In genomic region chrX:36437932-36438331, GRCm38 (mm10) we compare ENCODE assay signal across 41 mouse cellular contexts. TPM values are rescaled to one million over a fixed set of nuclear protein-coding genes. Genes with fewer than 3 reads are reported as not detected.
"Had no signal": no experiment of that assay in that cellular context is flagged by ENCODE, and none has a peak within 500 bp of the region (broad histone marks: within the 10 kb centered on the region; RNA-seq: fewer than 3 reads in every experiment).

No protein-coding gene starts in this region.

- DNase-seq: gastrocnemius, adult 2 months; gastrocnemius, postnatal 10 days; gastrocnemius, postnatal 25 days; heart, adult 18-20 months; heart, postnatal 10 days; heart, postnatal 4 days; kidney, adult 11 months; kidney, adult 2 months; kidney, adult 9 months; kidney, postnatal 14 days; kidney, postnatal 36 days; layer of hippocampus, adult 9-11 months had no signal

- H3K27ac ChIP-seq: gastrocnemius, adult 2 months; heart, embryonic 10.5 days; hindbrain, embryonic 10.5 days; hindbrain, embryonic 12.5 days; hindbrain, embryonic 15.5 days; hindbrain, postnatal 0 days; kidney, embryonic 15.5 days; kidney, postnatal 0 days; limb, embryonic 13.5 days; limb, embryonic 15.5 days; liver, embryonic 14.5 days had no signal

- H3K36me3 ChIP-seq: heart, embryonic 10.5 days; heart, embryonic 12.5 days; hindbrain, embryonic 10.5 days; hindbrain, embryonic 12.5 days; hindbrain, embryonic 15.5 days; kidney, embryonic 15.5 days; limb, embryonic 13.5 days; limb, embryonic 15.5 days had no signal

- H3K27me3 ChIP-seq: heart, embryonic 12.5 days; hindbrain, embryonic 12.5 days; hindbrain, embryonic 15.5 days; kidney, embryonic 15.5 days; limb, embryonic 13.5 days; limb, embryonic 15.5 days had no signal

- H3K9me3 ChIP-seq: heart, embryonic 10.5 days; heart, embryonic 12.5 days; hindbrain, embryonic 10.5 days; hindbrain, embryonic 12.5 days; hindbrain, embryonic 15.5 days; kidney, embryonic 15.5 days; limb, embryonic 13.5 days; limb, embryonic 15.5 days had no signal

- ATAC-seq: hindbrain, postnatal 0 days; intestine, embryonic 16.5 days had no signal

- H3K4me3 ChIP-seq: gastrocnemius, adult 2 months; heart, embryonic 10.5 days; heart, embryonic 12.5 days; hindbrain, embryonic 10.5 days; hindbrain, embryonic 12.5 days; hindbrain, embryonic 15.5 days; kidney, embryonic 15.5 days; limb, embryonic 13.5 days; limb, embryonic 15.5 days had no signal

- H3K4me2 ChIP-seq: heart, embryonic 12.5 days; hindbrain, embryonic 12.5 days; hindbrain, embryonic 15.5 days; kidney, embryonic 15.5 days; limb, embryonic 13.5 days; limb, embryonic 15.5 days had no signal

- H3K9ac ChIP-seq: heart, embryonic 12.5 days; hindbrain, embryonic 12.5 days; hindbrain, embryonic 15.5 days; kidney, embryonic 15.5 days; limb, embryonic 13.5 days; limb, embryonic 15.5 days; liver, embryonic 14.5 days had no signal

- H3K4me1 ChIP-seq: heart, embryonic 10.5 days; heart, embryonic 12.5 days; hindbrain, embryonic 10.5 days; hindbrain, embryonic 12.5 days; hindbrain, embryonic 15.5 days; kidney, embryonic 15.5 days; limb, embryonic 13.5 days; limb, embryonic 15.5 days had no signal

RNA-seq across cellular contexts. Expression of gene Gm6268, which starts 36.9 kb away (rescaled TPM):
- total RNA-seq: gastrocnemius, adult 2 months; gastrocnemius, postnatal 10 days; gastrocnemius, postnatal 25 days; gastrocnemius, postnatal 4 days; granulocyte monocyte progenitor cell, adult 5-6 weeks; heart, adult 18-20 months; heart, adult 8-10 months; heart, postnatal 10 days; heart, postnatal 25 days; heart, postnatal 4 days; hindbrain, postnatal 0 days; layer of hippocampus, adult 18-20 months; layer of hippocampus, adult 8-10 months; layer of hippocampus, postnatal 14 days; left cerebral cortex, adult 18-20 months; left cerebral cortex, postnatal 14 days; left cerebral cortex, postnatal 36 days; liver, adult 2 months had no signal
- polyA plus RNA-seq: frontal cortex, adult 2 months; heart, embryonic 10.5 days; heart, embryonic 12.5 days; heart, embryonic 14.5 days; heart, embryonic 16.5 days; hindbrain, embryonic 10.5 days; hindbrain, embryonic 12.5 days; hindbrain, embryonic 15.5 days; hindbrain, postnatal 0 days; intestine, embryonic 14.5 days; intestine, embryonic 16.5 days; kidney, adult 2 months; kidney, embryonic 15.5 days; kidney, postnatal 0 days; large intestine, adult 2 months; limb, embryonic 11.5 days; limb, embryonic 13.5 days; limb, embryonic 15.5 days; liver, adult 2 months; liver, embryonic 14.5 days had no signal

RNA-seq across cellular contexts. Expression of gene Gm14569, which starts 53.7 kb away (rescaled TPM):
- total RNA-seq: gastrocnemius, adult 2 months; gastrocnemius, postnatal 10 days; gastrocnemius, postnatal 25 days; gastrocnemius, postnatal 4 days; granulocyte monocyte progenitor cell, adult 5-6 weeks; heart, adult 18-20 months; heart, adult 8-10 months; heart, postnatal 10 days; heart, postnatal 25 days; heart, postnatal 4 days; left cerebral cortex, postnatal 36 days; liver, adult 2 months had no signal
- polyA plus RNA-seq: heart, embryonic 10.5 days; heart, embryonic 12.5 days; heart, embryonic 14.5 days; heart, embryonic 16.5 days; hindbrain, embryonic 10.5 days; hindbrain, embryonic 12.5 days; hindbrain, embryonic 15.5 days; hindbrain, postnatal 0 days; intestine, embryonic 14.5 days; intestine, embryonic 16.5 days; kidney, adult 2 months; kidney, embryonic 15.5 days; kidney, postnatal 0 days; large intestine, adult 2 months; limb, embryonic 11.5 days; limb, embryonic 13.5 days; limb, embryonic 15.5 days; liver, adult 2 months; liver, embryonic 14.5 days had no signal
